Mouse (Mus musculus): Measurements from ENCODE around the gene Mttp. TPM values are rescaled to one million over a fixed set of nuclear protein-coding genes. Genes with fewer than 3 reads are reported as not detected.

The Mttp gene
- total and polyA plus RNA-seq, 3 experiments = 2.5 to 4.4 TPM; not detected in 1

DNA sequence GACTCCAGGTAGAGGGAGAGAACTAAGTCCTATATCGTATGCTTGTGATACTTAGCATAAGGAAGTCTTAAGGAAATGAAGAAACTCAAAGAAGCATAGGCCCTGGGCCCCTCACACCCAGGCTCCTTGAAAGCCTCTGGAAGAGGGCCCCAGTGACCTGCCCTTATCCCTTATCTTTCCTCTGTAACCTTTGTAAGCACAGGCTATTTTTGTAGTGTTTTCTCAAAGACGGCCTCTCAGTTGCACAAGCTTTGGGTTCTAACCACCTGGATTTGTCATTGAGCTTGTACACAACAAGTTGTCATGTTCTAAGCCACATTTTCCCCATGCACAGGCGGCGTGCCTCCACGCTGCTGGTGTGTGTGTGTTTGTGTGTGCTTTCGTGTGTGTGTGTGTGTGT is 15.7 kb downstream of the Mttp start:
- DNase-seq (ENCODE audit: low read depth, low spot score) = no peak
- Histone ChIP-seq H3K36me3 (ENCODE audit: control insufficient read depth in 1 of 2, insufficient read depth in 2 of 2, low read length in 2 of 2) (peaks cover 0 to 6% of the 10 kb centered on the region in 2 experiments; a peak in 2 of 4 replicates), H3K4me3 (ENCODE audit: control insufficient read depth in 1 of 2, insufficient read depth in 1 of 2, low read depth in 2 of 2, low read length in 2 of 2) (no peak overlapping the region), H3K27ac (ENCODE audit: control insufficient read depth, low read depth, low read length) (no peak overlapping the region), H3K4me1 (ENCODE audit: control insufficient read depth in 1 of 2, insufficient read depth in 2 of 2, low read length in 2 of 2) (peaks cover 0 to 8% of the 10 kb centered on the region in 2 experiments; a peak in 2 of 4 replicates), H3K9ac (ENCODE audit: control insufficient read depth, low read depth, low read length, poor library complexity, severe bottlenecking) (no peak overlapping the region), H3K79me2 (ENCODE audit: control insufficient read depth, insufficient read depth, low read length, poor library complexity) (no peaks in the 10 kb centered on the region), H3K9me3 (replicated peaks; ENCODE audit: insufficient read depth, low read length) (no peaks in the 10 kb centered on the region), H3K27me3 (ENCODE audit: control insufficient read depth in 1 of 2, insufficient read depth in 2 of 2, low read length in 2 of 2) (no peaks in the 10 kb centered on the region)
- TF ChIP-seq MXI1 (IDR thresholded peaks at IDR 0.05; ENCODE audit: low read depth, low read length) (no peak), TAL1 (IDR thresholded peaks at IDR 0.05; ENCODE audit: low read length) (no peak), CTCF (IDR thresholded peaks at IDR 0.05 in 2 of 3, conservative IDR thresholded peaks at IDR 0.05 in 1 of 3; ENCODE audit: control insufficient read depth in 1 of 3, insufficient read depth in 1 of 3, low read depth in 2 of 3, low read length in 3 of 3, poor library complexity in 1 of 3, severe bottlenecking in 1 of 3) (no peak), TBP (IDR thresholded peaks at IDR 0.05; ENCODE audit: low read depth, low read length) (no peak), ZMIZ1 (IDR thresholded peaks at IDR 0.05; ENCODE audit: low read depth, low read length) (no peak), CHD2 (IDR thresholded peaks at IDR 0.05; ENCODE audit: low read length) (no peak), RCOR1 (IDR thresholded peaks at IDR 0.05; ENCODE audit: low read depth, low read length) (no peak), UBTF (IDR thresholded peaks at IDR 0.05; ENCODE audit: borderline replicate concordance, insufficient read depth, low read depth, low read length) (no peak), BHLHE40 (IDR thresholded peaks at IDR 0.05; ENCODE audit: borderline replicate concordance, low read depth, low read length) (no peak)

DNA sequence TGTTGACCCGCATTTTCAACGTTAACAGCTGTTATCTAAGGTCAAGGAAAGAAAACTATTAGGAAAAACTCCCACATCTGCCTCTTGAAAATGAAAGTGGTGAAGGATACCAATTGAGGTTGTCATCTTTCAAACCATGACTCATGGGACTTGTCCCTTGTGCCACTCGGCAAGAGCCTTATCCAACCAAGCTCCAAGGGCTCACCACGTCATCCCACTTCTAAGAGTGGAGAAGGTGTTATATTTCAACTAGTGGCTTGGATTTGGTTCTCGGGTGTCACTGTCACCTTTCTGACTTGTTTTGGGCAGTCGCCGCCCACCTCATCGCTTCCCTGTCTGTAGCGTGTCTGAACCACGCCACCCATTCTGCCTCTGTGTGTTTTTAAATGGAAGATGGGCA is 20.9 kb downstream of the Mttp start:
- TF ChIP-seq MAZ (IDR thresholded peaks at IDR 0.05; ENCODE audit: low read depth, low read length) (no peak), EP300 (IDR thresholded peaks at IDR 0.05; ENCODE audit: low read depth in 1 of 2, low read length in 2 of 2) (no peak), MXI1 (IDR thresholded peaks at IDR 0.05; ENCODE audit: low read depth, low read length) (no peak), MAX (IDR thresholded peaks at IDR 0.05; ENCODE audit: low read length) (no peak), POLR2A (IDR thresholded peaks at IDR 0.05; ENCODE audit: control insufficient read depth in 1 of 2, insufficient read depth in 1 of 2, low read depth in 1 of 2, low read length in 2 of 2, poor library complexity in 1 of 2) (no peak)
- Histone ChIP-seq H3K36me3 (ENCODE audit: control insufficient read depth in 1 of 2, insufficient read depth in 2 of 2, low read length in 2 of 2) (peaks cover 0 to 6% of the 10 kb centered on the region in 2 experiments; a peak in 2 of 4 replicates), H3K4me1 (ENCODE audit: control insufficient read depth in 1 of 2, insufficient read depth in 2 of 2, low read length in 2 of 2) (peaks cover 0 to 8% of the 10 kb centered on the region in 2 experiments; a peak in 2 of 4 replicates), H3K9ac (ENCODE audit: control insufficient read depth, low read depth, low read length, poor library complexity, severe bottlenecking) (no peak overlapping the region), H3K27ac (ENCODE audit: control insufficient read depth, low read depth, low read length) (no peak overlapping the region), H3K9me3 (replicated peaks; ENCODE audit: insufficient read depth, low read length) (no peaks in the 10 kb centered on the region), H3K4me3 (ENCODE audit: control insufficient read depth in 1 of 2, insufficient read depth in 1 of 2, low read depth in 2 of 2, low read length in 2 of 2) (no peak overlapping the region), H3K79me2 (ENCODE audit: control insufficient read depth, insufficient read depth, low read length, poor library complexity) (no peaks in the 10 kb centered on the region), H3K27me3 (ENCODE audit: control insufficient read depth in 1 of 2, insufficient read depth in 2 of 2, low read length in 2 of 2) (no peaks in the 10 kb centered on the region)
- no peak for DNase-seq (ENCODE audit: low read depth, low spot score)

DNA sequence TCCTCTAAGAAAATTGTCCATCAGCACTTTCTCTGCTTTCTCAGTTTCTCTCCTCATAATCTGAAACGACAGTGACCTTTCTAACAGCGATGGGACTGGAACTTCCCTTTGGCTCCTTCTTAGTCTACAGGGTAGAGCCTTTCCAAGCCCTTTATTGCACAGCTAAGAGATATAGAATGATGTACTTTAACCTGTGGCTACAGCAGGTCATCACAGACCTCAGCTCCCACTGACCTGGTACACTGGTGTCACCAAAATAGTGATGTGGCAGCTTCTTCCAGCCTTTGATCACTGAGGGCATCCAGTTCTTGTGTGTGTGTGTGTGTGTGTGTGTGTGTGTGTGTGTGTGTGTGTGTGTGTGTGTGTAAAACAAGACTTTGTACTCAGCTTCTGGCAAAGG is 23.3 kb downstream of the Mttp start:
- Histone ChIP-seq H3K36me3 (ENCODE audit: control insufficient read depth in 1 of 2, insufficient read depth in 2 of 2, low read length in 2 of 2) (no peaks in the 10 kb centered on the region), H3K4me1 (ENCODE audit: control insufficient read depth in 1 of 2, insufficient read depth in 2 of 2, low read length in 2 of 2) (no peaks in the 10 kb centered on the region), H3K9ac (ENCODE audit: control insufficient read depth, low read depth, low read length, poor library complexity, severe bottlenecking) (no peak overlapping the region), H3K9me3 (replicated peaks; ENCODE audit: insufficient read depth, low read length) (no peaks in the 10 kb centered on the region), H3K27ac (ENCODE audit: control insufficient read depth, low read depth, low read length) (no peak overlapping the region), H3K4me3 (ENCODE audit: control insufficient read depth in 1 of 2, insufficient read depth in 1 of 2, low read depth in 2 of 2, low read length in 2 of 2) (no peak overlapping the region), H3K79me2 (ENCODE audit: control insufficient read depth, insufficient read depth, low read length, poor library complexity) (no peaks in the 10 kb centered on the region), H3K27me3 (ENCODE audit: control insufficient read depth in 1 of 2, insufficient read depth in 2 of 2, low read length in 2 of 2) (no peaks in the 10 kb centered on the region)
- TF ChIP-seq TBP (IDR thresholded peaks at IDR 0.05; ENCODE audit: low read depth, low read length) (no peak), CHD1 (IDR thresholded peaks at IDR 0.05; ENCODE audit: low read depth, low read length) (no peak), TCF12 (IDR thresholded peaks at IDR 0.05; ENCODE audit: low read depth, low read length) (no peak), POLR2AphosphoS2 (IDR thresholded peaks at IDR 0.05; ENCODE audit: low read length) (no peak), CHD2 (IDR thresholded peaks at IDR 0.05; ENCODE audit: low read length) (no peak), EP300 (IDR thresholded peaks at IDR 0.05; ENCODE audit: low read depth in 1 of 2, low read length in 2 of 2) (no peak), GATA1 (IDR thresholded peaks at IDR 0.05; ENCODE audit: low read depth, low read length) (no peak), RAD21 (IDR thresholded peaks at IDR 0.05; ENCODE audit: low read depth, low read length) (no peak), SMC3 (IDR thresholded peaks at IDR 0.05; ENCODE audit: low read depth, low read length) (no peak)
- no peak for DNase-seq (ENCODE audit: low read depth, low spot score)

All from MEL (cell line).